Mouse (Mus musculus) hindbrain, embryonic 13.5 days (tissue): ENCODE results near the gene Chrm3. TPM values are rescaled to one million over a fixed set of nuclear protein-coding genes. Genes with fewer than 3 reads are reported as not detected.
"Not testable (repeated sequence)": the region's sequence is repeated elsewhere in the genome, so short reads cannot be mapped to it uniquely, and the experiment has no call there.

Experiments used
- ATAC-seq: fragments of 200-750 bp; cut with Nextera tagmentation; 2 replicates; pipeline ENCODE4 v1.8.0; 2017; ENCODE audit warnings: moderate TSS enrichment; ENCODE audit not compliant: low FRiP score
- H3K27ac ChIP-seq: fragments of 300-500 bp; sonication (generic); 2 replicates; pipeline ENCODE4 v1.5.1; 2015; ENCODE audit warnings: inconsistent platforms, mild to moderate bottlenecking, moderate library complexity
- H3K27me3 ChIP-seq: fragments of 300-500 bp; sonication (generic); 2 replicates; pipeline ENCODE4 v1.6.1; 2015; ENCODE audit warnings: mild to moderate bottlenecking, inconsistent platforms
- H3K36me3 ChIP-seq: fragments of 300-500 bp; sonication (generic); 2 replicates; pipeline ENCODE4 v1.6.1; 2015; ENCODE audit warnings: mild to moderate bottlenecking, inconsistent platforms
- H3K4me1 ChIP-seq: fragments of 300-500 bp; sonication (generic); replicated peaks from 2 replicates; pipeline ENCODE4 v1.6.1; 2015; ENCODE audit warnings: inconsistent platforms
- H3K4me2 ChIP-seq: fragments of 300-500 bp; sonication (generic); 2 replicates; pipeline ENCODE4 v1.6.1; 2015; ENCODE audit warnings: inconsistent platforms, mild to moderate bottlenecking, moderate library complexity
- H3K4me3 ChIP-seq: fragments of 300-500 bp; sonication (generic); 2 replicates; pipeline ENCODE4 v1.5.1; 2015; ENCODE audit warnings: mild to moderate bottlenecking, inconsistent platforms
- H3K9ac ChIP-seq: fragments of 300-500 bp; sonication (generic); 2 replicates; pipeline ENCODE4 v1.6.1; 2015; ENCODE audit warnings: mild to moderate bottlenecking, inconsistent platforms
- H3K9me3 ChIP-seq: fragments of 300-500 bp; sonication (generic); 2 replicates; pipeline ENCODE4 v1.6.1; 2016; ENCODE audit warnings: inconsistent platforms
- WGBS: fragments of 180-500 bp; shearing (Covaris S2); methylation state at CpG from one replicate; pipeline ENCODE4 v1.1.7; 2015; 5-methylcytosine and 5-hydroxymethylcytosine counted together
- microRNA-seq: library from miRNA; unstranded; fragments of <30 nt; microRNA quantifications from one replicate; pipeline ENCODE4, GENCODE M21; 2016
- polyA plus RNA-seq: library from polyadenylated mRNA; unstranded; fragments of >200 nt; fragmentation: Nextera tagmentation; extraction: Ambion mirVana; gene quantifications from 2 replicates; pipeline ENCODE4 v1.2.1, GENCODE M21; 2015

Gene Chrm3
- polyA plus RNA-seq, 1 experiment from 2014 or later = 2.4 TPM

GRCm38 (mm10) chr13:9866161-9866560 lies 494.5 kb downstream of the Chrm3 start:
- WGBS = 91% methylated on average over 2 of the region's 2 CpGs

GRCm38 (mm10) chr13:9847515-9847914 lies 513.1 kb downstream of the Chrm3 start:
- Histone ChIP-seq H3K27ac (no peak overlapping the region), H3K9ac (no peak overlapping the region), H3K4me3 (no peak overlapping the region), H3K9me3 (no peaks in the 10 kb centered on the region), H3K4me1 (no peaks in the 10 kb centered on the region), H3K27me3 (no peaks in the 10 kb centered on the region), H3K4me2 (no peak overlapping the region), H3K36me3 (no peaks in the 10 kb centered on the region)
- ATAC-seq = peak; percentile 41; the same call in 1 of the 2 replicates
- WGBS = 80% methylated on average over 3 of the region's 3 CpGs

More at GRCm38 (mm10) chr13:9866161-9866560, 494.5 kb downstream of the Chrm3 start:
- H3K9me3 ChIP-seq = no peaks in the 10 kb centered on the region
- peak; percentile 54; the same call in 1 of the 2 replicates for ATAC-seq
- no peaks in the 10 kb centered on the region for H3K36me3 ChIP-seq
- no peak overlapping the region for H3K4me2 ChIP-seq
- H3K4me1 ChIP-seq = no peaks in the 10 kb centered on the region
- no peak overlapping the region for H3K4me3 ChIP-seq
- no peaks in the 10 kb centered on the region for H3K27me3 ChIP-seq
- no peak overlapping the region for H3K9ac ChIP-seq
- no peak overlapping the region for H3K27ac ChIP-seq

GRCm38 (mm10) chr13:9846543-9847434 lies 513.9 kb downstream of the Chrm3 start:
- no peak overlapping the region for H3K4me3 ChIP-seq
- no peak overlapping the region for H3K9ac ChIP-seq
- H3K27me3 ChIP-seq = no peaks in the 10 kb centered on the region
- H3K9me3 ChIP-seq = no peaks in the 10 kb centered on the region
- H3K36me3 ChIP-seq = no peaks in the 10 kb centered on the region
- 35% methylated on average over 14 of the region's 14 CpGs for WGBS
- H3K4me2 ChIP-seq = 0 out of 2 replicates have a peak overlapping the region, but pooled peaks have one; percentile 22
- H3K27ac ChIP-seq = no peak overlapping the region
- H3K4me1 ChIP-seq = no peaks in the 10 kb centered on the region
- ATAC-seq = peak; percentile 87

- not testable (repeated sequence) for H3K36me3 ChIP-seq, H3K4me3 ChIP-seq, H3K9ac ChIP-seq, H3K27ac ChIP-seq, H3K9me3 ChIP-seq, H3K27me3 ChIP-seq, H3K4me2 ChIP-seq, H3K4me1 ChIP-seq
- ATAC-seq = peak; percentile 63; the same call in 1 of the 2 replicates
- WGBS = 73% methylated on average over 33 of the region's 33 CpGs
These were observed 526.4 kb downstream of the Chrm3 start for GRCm38 (mm10) chr13:9834146-9834679.

GRCm38 (mm10) chr13:9826227-9826626 lies 534.4 kb downstream of the Chrm3 start:
- Histone ChIP-seq H3K9me3 (no peaks in the 10 kb centered on the region), H3K36me3 (no peaks in the 10 kb centered on the region), H3K4me3 (no peak overlapping the region), H3K4me1 (no peaks in the 10 kb centered on the region), H3K9ac (no peak overlapping the region), H3K4me2 (no peak overlapping the region), H3K27me3 (no peaks in the 10 kb centered on the region), H3K27ac (no peak overlapping the region)
- no peak for ATAC-seq
- WGBS = 75% methylated on average over 5 of the region's 5 CpGs

Small RNAs within 50 kb of the gene (microRNA-seq; reads per million reads assigned to microRNA genes)
- 0.93 reads per million for gene Gm24187
